Mouse (Mus musculus) forebrain, embryonic 15.5 days (tissue): ENCODE results near the gene Upf3a. TPM values are rescaled to one million over a fixed set of nuclear protein-coding genes. Genes with fewer than 3 reads are reported as not detected.
"Not testable (repeated sequence)": the region's sequence is repeated elsewhere in the genome, so short reads cannot be mapped to it uniquely, and the experiment has no call there.

ENCODE experiments used
- ATAC-seq: fragments of 200-750 bp; cut with Nextera tagmentation; replicated peaks from 2 replicates; pipeline ENCODE4 v1.8.0; 2017; ENCODE audit warnings: mild to moderate bottlenecking, moderate TSS enrichment, moderate library complexity
- H3K27ac ChIP-seq: fragments of 300-500 bp; sonication (generic); replicated peaks from 2 replicates; pipeline ENCODE4 v1.5.1; 2015; ENCODE audit warnings: mild to moderate bottlenecking, inconsistent platforms
- H3K27me3 ChIP-seq: fragments of 300-500 bp; sonication (generic); 2 replicates; pipeline ENCODE4 v1.6.1; 2015; ENCODE audit warnings: inconsistent platforms
- H3K36me3 ChIP-seq: fragments of 300-500 bp; sonication (generic); 2 replicates; pipeline ENCODE4 v1.6.1; 2015; ENCODE audit warnings: mild to moderate bottlenecking, inconsistent platforms
- H3K4me1 ChIP-seq: fragments of 300-500 bp; sonication (generic); 2 replicates; pipeline ENCODE4 v1.6.1; 2015; ENCODE audit warnings: inconsistent platforms
- H3K4me2 ChIP-seq: fragments of 300-500 bp; sonication (generic); replicated peaks from 2 replicates; pipeline ENCODE4 v1.6.1; 2015; ENCODE audit warnings: mild to moderate bottlenecking, inconsistent platforms
- H3K4me3 ChIP-seq: fragments of 300-500 bp; sonication (generic); 2 replicates; pipeline ENCODE4 v1.5.1; 2015; ENCODE audit warnings: mild to moderate bottlenecking, inconsistent platforms
- H3K9ac ChIP-seq: fragments of 300-500 bp; sonication (generic); replicated peaks from 2 replicates; pipeline ENCODE4 v1.6.1; 2015; ENCODE audit warnings: mild to moderate bottlenecking, inconsistent platforms
- H3K9me3 ChIP-seq: fragments of 300-500 bp; sonication (generic); 2 replicates; pipeline ENCODE4 v1.6.1; 2016; ENCODE audit warnings: inconsistent platforms
- WGBS: fragments of 180-500 bp; shearing (Covaris S2); methylation state at CpG from one replicate; pipeline ENCODE4 v1.1.7; 2015; ENCODE audit warnings: mixed read lengths; 5-methylcytosine and 5-hydroxymethylcytosine counted together
- polyA plus RNA-seq: library from polyadenylated mRNA; unstranded; fragments of >200 nt; fragmentation: Nextera tagmentation; extraction: Ambion mirVana; gene quantifications from 2 replicates; pipeline ENCODE4 v1.2.1, GENCODE M21; 2015

The Upf3a gene
- polyA plus RNA-seq, result 43.9 and 46.8 TPM in 2 replicates

DNA sequence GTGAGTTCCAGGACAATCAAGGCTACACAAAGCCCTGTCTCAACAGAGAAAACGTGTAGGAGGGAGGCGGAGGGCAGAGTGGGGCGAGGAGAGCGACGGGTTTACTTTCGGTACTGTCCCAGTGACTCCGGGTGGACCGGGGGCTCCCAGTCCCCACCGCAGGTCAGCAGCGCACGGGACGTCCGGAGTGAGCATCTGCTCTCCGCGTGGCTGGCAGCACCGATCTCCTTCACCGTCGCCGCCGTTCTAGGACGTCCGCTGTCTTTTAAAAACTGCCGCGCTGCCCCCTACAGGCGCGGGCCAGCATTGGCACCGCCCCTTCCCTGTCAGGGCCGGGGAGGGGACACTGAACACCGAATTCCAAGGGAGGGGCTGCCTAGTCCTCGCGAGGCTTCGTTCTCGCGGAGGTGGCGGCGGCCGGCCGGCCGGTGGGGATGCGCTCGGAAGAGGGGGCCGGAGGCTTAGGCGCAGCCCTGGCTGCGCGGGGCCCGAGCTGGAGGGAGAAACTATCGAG lies at the start of gene Upf3a:
Gene Upf3a (plus strand): TSS at position 366 of the 514 bp plus-strand sequence.
- WGBS, result under 1% methylated on average over 46 of the region's 47 CpGs
- ATAC-seq, result peak; percentile 94

DNA sequence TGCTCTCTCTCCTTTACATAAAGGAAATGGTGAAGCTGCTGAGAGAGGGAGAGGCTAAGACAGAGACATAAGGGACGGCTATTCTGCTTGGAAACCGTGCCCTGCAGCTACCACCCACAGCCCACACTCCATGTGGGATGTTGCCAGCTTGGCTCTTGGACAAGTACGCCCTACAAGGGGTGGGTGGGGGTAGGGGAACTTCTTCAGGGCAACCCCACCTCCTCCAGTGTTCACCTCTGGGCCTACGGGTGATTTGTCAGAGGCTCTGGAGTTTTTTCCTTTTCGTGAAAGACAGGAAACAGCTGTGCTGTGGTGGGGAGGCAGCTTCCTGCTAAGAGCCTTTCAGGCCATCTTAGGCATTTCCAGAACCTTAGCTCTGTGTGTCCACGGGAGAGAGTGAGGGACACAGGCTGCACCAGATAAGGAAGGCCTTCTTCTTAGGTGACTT lies 45.1 kb upstream of the Upf3a start:
- H3K4me3 ChIP-seq, result no peak overlapping the region
- H3K4me2 ChIP-seq, result no peak overlapping the region
- no peaks in the 10 kb centered on the region for H3K9me3 ChIP-seq
- H3K36me3 ChIP-seq, result no peaks in the 10 kb centered on the region
- no peak overlapping the region for H3K27ac ChIP-seq
- WGBS, result 53% methylated on average over 6 of the region's 6 CpGs
- no peak for ATAC-seq
- H3K9ac ChIP-seq, result no peak overlapping the region
- H3K4me1 ChIP-seq, result no peaks in the 10 kb centered on the region
- H3K27me3 ChIP-seq, result no peaks in the 10 kb centered on the region

More for the DNA sequence above, at the start of gene Upf3a:
- Histone ChIP-seq H3K9ac (peak within 1 kb of the TSS; percentile 95), H3K9me3 (no peaks in the 10 kb centered on the region), H3K4me2 (peak within 1 kb of the TSS; percentile 84), H3K27me3 (no peaks in the 10 kb centered on the region), H3K27ac (peak within 1 kb of the TSS; percentile 98), H3K4me1 (peaks cover 20% of the 10 kb centered on the region), H3K4me3 (peak within 1 kb of the TSS; percentile 68), H3K36me3 (peaks cover 35% of the 10 kb centered on the region)

DNA sequence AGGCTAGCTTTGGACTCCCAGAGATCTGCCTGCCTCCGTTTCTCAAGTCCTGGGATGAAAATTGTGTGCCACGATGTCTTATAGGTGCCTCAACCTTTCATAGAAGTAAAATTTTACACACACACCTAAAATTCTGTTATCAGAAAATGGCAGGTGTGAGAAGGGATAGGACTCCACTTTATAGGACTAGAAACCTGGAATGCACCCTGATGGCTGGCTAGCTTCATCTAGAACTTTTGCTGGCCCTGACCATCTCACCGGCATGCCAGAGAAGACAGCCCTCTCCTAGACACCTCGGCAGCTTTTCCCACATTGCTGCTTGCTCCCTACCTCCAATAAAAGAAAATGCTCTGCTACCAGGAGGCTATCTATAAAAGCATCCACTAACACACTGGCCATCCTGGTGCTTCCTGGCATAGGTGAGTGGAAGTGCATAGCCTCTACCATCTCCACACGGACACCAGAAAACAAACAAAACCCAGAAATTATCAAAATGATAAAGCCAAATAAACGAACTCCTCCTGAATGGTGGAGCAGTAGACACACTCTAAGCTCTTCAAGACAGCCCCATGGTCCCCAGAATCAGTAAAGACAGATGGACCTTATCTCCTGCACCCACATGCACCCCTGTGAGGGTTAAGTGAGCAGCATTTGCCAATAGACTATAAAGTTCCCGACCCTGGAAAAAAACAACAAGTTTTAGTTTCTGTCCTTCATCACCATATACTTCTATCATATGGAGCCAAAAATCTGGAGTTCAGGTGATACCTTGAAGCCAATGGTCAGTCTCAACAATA lies 44.4 kb upstream of the Upf3a start:
- Histone ChIP-seq H3K27ac (no peak overlapping the region), H3K4me1 (no peaks in the 10 kb centered on the region), H3K36me3 (no peaks in the 10 kb centered on the region), H3K9me3 (no peaks in the 10 kb centered on the region), H3K9ac (no peak overlapping the region), H3K27me3 (no peaks in the 10 kb centered on the region), H3K4me2 (no peak overlapping the region), H3K4me3 (no peak overlapping the region)
- no peak for ATAC-seq
- whole genome bisulfite sequencing, result 90% methylated on average over 7 of the region's 7 CpGs

DNA sequence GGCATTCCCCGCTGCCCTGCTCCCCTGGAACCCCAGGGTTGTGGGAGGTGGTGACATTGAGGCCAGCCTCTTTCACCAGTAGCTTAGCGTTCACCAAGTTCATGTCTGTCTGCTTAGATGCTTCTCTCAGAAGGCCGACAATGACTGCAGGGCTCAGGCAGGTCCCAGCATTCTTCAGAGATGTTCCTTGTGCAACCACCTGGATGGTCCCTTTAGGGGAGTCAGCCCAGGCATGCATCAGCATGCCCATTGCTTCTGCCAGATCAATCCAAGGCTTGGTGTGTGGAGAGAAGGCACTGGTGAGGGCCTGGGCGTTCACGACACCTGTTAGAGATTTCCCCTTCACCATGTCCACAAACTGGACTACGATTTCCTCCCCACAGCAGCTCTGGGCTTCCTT lies 39.2 kb upstream of the Upf3a start:
- H3K9me3 ChIP-seq, ATAC-seq, H3K27ac ChIP-seq, H3K4me2 ChIP-seq, H3K9ac ChIP-seq, H3K36me3 ChIP-seq, H3K4me1 ChIP-seq, H3K4me3 ChIP-seq, H3K27me3 ChIP-seq: not testable (repeated sequence)
- WGBS, result 92% methylated on average over 5 of the region's 6 CpGs

DNA sequence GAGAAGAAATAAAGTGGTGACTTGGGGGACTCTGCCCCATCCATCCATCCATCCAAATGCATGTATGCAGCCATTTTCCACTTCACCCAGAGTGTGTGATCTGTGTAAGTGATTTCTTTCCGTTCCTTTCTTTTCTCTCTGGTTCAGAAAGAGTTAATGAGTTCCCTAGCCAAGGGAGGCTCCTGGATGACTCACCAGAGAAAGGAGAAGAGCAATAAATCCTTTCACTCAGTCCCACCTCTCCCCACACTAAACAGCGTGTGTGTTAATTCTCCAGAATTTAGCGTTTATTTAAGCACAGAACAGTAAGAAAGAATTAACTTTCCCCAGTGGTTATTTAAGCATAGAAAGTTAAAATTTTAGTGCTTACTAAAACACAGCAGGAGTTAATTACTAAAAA lies 37.8 kb upstream of the Upf3a start:
- H3K9ac ChIP-seq, result no peak overlapping the region
- no peak overlapping the region for H3K27ac ChIP-seq
- 22% methylated on average over 3 of the region's 3 CpGs for WGBS
- H3K4me3 ChIP-seq, result no peak overlapping the region
- H3K27me3 ChIP-seq, result no peaks in the 10 kb centered on the region
- H3K9me3 ChIP-seq, result no peaks in the 10 kb centered on the region
- no peaks in the 10 kb centered on the region for H3K4me1 ChIP-seq
- no peaks in the 10 kb centered on the region for H3K36me3 ChIP-seq
- ATAC-seq, result no peak
- no peak overlapping the region for H3K4me2 ChIP-seq

DNA sequence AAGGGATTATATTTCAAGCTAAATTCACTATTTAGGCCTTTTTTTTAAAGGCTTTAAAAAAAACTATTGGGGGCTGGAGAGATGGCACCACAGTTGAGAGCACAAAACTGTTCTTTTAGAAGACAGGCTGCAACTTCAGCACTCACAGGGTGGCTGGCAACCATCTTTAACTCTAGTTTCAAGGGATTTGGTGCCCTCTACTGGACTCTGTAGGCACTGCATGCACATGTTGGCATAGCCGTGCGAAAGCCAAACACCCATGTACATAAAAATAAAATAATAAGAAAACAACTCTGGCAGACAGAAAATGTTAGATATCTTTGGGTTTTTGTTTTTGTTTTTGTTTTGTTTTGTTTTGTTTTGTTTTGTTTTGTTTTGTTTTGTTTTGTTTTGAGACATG lies 31.7 kb upstream of the Upf3a start:
- 27% methylated on average over 2 of the region's 2 CpGs for WGBS
- no peak for ATAC-seq

DNA sequence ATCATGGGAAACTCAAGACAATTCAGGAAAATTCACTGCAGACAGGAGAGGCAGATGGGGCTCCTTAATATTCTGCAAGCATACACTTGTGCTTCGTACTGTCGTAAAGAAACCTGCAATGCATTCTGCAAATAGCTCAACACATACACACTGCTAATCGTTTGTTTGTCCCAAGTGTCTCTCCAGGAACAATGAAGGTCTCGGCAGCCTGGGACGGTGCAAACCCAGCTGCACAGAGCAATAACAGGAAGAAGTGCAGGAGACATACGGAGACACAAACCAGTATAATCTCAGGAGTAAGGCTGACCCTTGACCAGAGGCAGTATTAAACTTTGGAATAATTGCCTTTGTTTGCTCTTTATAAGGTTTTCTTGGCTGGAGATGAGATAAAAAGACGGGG lies 28.9 kb upstream of the Upf3a start:
- no peak overlapping the region for H3K27ac ChIP-seq
- ATAC-seq, result no peak

More for the DNA sequence above, 31.7 kb upstream of the Upf3a start:
- Histone ChIP-seq H3K9me3 (no peaks in the 10 kb centered on the region), H3K4me3 (no peak overlapping the region), H3K4me2 (no peak overlapping the region), H3K27ac (no peak overlapping the region), H3K27me3 (no peaks in the 10 kb centered on the region), H3K4me1 (peaks cover 17% of the 10 kb centered on the region), H3K9ac (no peak overlapping the region), H3K36me3 (no peaks in the 10 kb centered on the region)

DNA sequence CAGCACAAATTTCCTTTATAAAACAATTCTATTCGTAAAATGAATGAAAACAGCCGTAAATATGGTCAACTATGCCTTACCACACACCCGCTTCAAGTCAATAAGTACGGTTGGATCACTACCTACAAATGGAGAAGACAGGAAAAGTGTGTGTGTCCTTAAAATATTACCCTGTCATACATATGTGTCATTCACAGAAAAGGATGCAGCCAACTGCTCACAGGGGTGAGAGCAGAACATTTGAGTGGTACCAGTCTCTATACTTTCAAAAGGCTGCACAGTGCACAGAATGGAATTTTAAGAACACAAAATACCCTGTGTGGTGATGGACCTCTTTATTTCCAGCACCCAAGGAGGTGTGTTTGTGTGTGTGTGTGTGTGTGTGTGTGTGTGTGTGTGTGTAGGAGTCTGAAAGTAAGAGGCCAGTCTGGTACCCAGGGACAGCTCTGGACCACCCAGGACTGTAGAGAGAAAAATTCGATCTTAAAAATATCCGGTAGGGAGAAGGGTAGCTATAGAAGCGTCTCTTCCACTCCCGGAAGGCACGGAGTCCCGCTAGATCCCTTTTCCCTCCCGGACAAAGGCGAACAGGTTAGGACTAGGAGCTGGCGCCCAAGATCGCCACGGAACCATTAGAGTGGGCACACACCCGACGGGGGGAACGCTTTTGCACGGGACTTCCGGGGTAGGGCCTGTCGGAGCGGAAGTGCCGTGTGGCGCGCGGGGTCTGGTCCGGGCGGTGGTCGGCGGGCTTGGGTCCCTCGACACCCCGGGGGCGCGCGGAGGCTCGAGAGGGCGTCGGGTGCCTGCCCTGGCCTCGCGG lies 28.2 kb upstream of the Upf3a start, which contains the start of gene Cdc16:
Gene Cdc16 (plus strand): TSS at position 695 of the 823 bp plus-strand sequence.
- ATAC-seq, result peak; percentile 98
- Histone ChIP-seq H3K27ac (peak within 1 kb of the TSS; percentile 74), H3K4me3 (peak within 1 kb of the TSS; percentile 99), H3K9ac (peak within 1 kb of the TSS; percentile 94), H3K9me3 (no peaks in the 10 kb centered on the region), H3K27me3 (no peaks in the 10 kb centered on the region), H3K36me3 (peaks cover 13% of the 10 kb centered on the region), H3K4me1 (peaks cover 27% of the 10 kb centered on the region), H3K4me2 (peak within 1 kb of the TSS; percentile 73)
- WGBS, result 8% methylated on average over 40 of the region's 40 CpGs

More for the DNA sequence above, 28.9 kb upstream of the Upf3a start:
- peaks cover 27% of the 10 kb centered on the region for H3K4me1 ChIP-seq
- H3K4me2 ChIP-seq, result no peak overlapping the region
- no peaks in the 10 kb centered on the region for H3K9me3 ChIP-seq
- H3K4me3 ChIP-seq, result no peak overlapping the region
- no peak overlapping the region for H3K9ac ChIP-seq
- no peaks in the 10 kb centered on the region for H3K27me3 ChIP-seq
- H3K36me3 ChIP-seq, result peaks cover 9% of the 10 kb centered on the region
- WGBS, result 63% methylated on average over 7 of the region's 7 CpGs

DNA sequence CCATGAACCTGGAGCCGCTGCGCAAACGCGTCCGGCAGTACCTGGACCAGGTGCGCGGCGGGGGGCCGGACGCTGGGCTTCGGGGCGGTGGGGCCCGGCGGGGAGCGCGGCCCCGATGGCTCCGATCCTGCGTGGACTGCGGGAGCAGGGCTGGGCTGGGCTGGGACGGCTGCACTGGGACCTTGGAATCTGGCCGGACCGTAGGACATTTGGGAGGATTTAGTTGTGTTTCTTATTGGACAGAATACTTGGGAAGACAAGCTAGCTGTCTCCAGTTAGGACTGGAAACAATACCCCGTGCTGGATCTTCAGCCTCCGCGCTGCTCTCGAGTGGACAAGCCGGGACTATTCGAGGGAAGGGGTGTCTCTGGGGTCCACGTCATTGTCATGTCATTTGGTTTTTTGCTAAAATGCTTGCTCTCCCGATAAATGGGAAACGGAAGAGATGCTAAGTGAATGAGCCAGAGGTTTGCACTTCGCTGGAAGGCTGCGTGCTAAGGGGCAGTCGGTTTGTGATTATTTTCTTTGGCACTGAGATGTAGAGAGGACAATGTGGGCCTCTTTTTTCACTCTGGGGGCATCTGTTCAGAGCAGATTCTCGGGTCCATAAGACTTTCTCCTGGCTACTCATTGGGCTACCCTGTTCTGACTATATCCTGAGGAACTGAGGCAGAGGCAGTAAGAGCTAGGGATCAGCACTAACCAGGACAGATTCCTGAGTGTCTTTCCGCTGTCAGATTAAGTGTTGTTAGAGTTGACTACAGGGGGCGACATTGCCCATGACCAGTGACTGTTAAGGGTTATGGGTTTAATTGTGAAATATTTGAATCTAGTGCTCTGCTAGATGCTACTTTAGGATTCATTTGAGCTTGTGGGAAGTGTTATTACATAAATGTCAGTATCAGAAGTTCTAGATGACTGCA lies 27.3 kb upstream of the Upf3a start:
- peak overlapping the region; percentile 94 for H3K9ac ChIP-seq
- H3K4me3 ChIP-seq, result peak overlapping the region; percentile 99
- under 1% methylated on average over 37 of the region's 38 CpGs for WGBS
- H3K4me1 ChIP-seq, result peaks cover 27% of the 10 kb centered on the region
- peaks cover 22% of the 10 kb centered on the region for H3K36me3 ChIP-seq
- H3K27ac ChIP-seq, result peak overlapping the region; percentile 72
- H3K9me3 ChIP-seq, result no peaks in the 10 kb centered on the region
- no peaks in the 10 kb centered on the region for H3K27me3 ChIP-seq
- ATAC-seq, result peak; percentile 66
- peak overlapping the region; percentile 73 for H3K4me2 ChIP-seq

DNA sequence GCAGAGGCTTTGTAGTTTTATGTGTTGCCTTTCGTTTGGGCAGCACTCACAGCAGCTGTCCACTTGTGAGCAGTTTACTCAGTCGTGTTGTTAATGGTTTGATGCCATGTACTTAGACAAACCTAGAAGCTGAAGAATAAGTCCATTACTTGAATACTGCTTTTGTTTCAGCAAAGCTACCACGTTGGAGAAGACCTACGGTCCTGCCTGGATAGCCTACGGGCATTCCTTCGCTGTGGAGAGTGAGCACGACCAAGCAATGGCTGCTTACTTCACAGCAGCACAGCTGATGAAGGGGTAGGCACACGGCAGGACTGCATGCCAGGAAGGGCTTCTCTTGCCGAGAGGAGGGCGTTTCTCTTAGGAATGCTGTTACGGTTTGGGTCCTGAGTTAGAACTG lies 16.2 kb upstream of the Upf3a start:
- no peak overlapping the region for H3K27ac ChIP-seq

DNA sequence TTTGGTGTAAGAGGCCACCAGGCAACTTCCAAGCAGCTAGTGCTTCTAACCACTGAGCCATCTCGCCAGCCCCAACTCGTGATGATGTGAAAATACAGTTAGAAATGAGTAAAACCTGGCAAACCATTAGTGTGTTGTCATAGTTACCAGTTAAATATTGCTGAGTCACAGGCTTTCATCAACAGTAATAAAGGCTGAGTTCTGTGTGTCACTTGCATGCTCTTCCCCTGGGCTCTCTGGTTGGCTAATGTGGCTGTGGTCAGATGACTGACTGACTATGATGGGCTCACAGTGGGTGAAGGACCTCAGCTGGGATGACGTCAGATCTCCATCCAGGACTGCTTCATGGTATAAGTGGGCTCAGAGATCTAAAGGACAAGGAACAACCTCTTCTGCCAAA lies 4.9 kb upstream of the Upf3a start:
- Histone ChIP-seq H3K4me2 (no peak overlapping the region), H3K27me3 (no peaks in the 10 kb centered on the region), H3K27ac (no peak overlapping the region), H3K4me3 (no peak overlapping the region), H3K9me3 (no peaks in the 10 kb centered on the region), H3K9ac (no peak overlapping the region), H3K36me3 (peaks cover 64% of the 10 kb centered on the region), H3K4me1 (peaks cover 10% of the 10 kb centered on the region)
- WGBS, result 83% methylated on average over 3 of the region's 3 CpGs
- ATAC-seq, result no peak

More for the DNA sequence above, 16.2 kb upstream of the Upf3a start:
- Histone ChIP-seq H3K4me3 (no peak overlapping the region), H3K27me3 (no peaks in the 10 kb centered on the region), H3K9me3 (no peaks in the 10 kb centered on the region), H3K9ac (no peak overlapping the region), H3K4me1 (no peaks in the 10 kb centered on the region), H3K4me2 (no peak overlapping the region), H3K36me3 (peaks cover 87% of the 10 kb centered on the region)
- 87% methylated on average over 11 of the region's 11 CpGs for WGBS
- ATAC-seq, result no peak
